Mouse (Mus musculus) A20 (cell line): ENCODE results near the gene 3110001I22Rik.

Source experiments
- DNase-seq: peaks from one replicate; pipeline ENCODE4 v3.0.0-alpha.2; 2011; ENCODE audit warnings: low read depth, low spot score

Gene 3110001I22Rik

DNA sequence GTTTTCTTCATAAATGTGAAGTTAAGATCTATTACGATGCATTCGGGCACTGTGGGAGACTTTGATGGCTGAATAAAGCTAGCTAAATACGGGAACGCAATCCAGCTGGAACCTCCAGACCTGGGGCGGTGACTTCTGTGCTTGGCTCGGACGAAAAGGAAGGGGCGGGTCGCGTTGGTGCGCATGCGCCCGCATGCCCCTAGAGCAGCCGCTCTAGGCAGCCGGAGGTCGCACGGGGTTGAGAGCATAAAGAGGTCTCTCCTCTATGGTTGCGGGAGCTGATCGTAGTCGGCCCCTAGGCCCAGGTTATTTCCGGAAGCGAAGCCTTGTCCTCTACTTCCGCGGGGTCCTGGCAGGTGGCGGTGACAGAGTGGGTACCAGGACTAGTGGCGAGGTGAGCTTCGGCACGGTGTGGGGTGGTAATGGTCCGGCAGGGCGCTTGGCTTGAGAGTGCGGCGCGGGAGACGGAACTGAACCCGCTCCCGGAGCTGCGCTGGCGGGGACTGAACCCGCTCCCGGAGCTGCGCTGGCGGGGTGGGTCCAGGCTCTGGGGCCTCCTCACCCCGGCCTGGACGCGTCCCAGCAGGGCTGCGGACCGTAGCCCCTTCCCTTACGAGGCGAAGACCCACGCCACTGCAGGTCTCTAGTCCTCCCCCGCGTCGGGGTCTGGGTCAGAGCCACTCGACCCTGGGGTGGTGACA is at the start of gene 3110001I22Rik, which contains the start of gene Bfar:
Gene 3110001I22Rik, plus strand, starts transcription at position 245 of the 701 bp plus-strand sequence.
Gene Bfar, plus strand, starts transcription at position 174 of the 701 bp plus-strand sequence.
- peak; percentile 97 for DNase-seq

DNA sequence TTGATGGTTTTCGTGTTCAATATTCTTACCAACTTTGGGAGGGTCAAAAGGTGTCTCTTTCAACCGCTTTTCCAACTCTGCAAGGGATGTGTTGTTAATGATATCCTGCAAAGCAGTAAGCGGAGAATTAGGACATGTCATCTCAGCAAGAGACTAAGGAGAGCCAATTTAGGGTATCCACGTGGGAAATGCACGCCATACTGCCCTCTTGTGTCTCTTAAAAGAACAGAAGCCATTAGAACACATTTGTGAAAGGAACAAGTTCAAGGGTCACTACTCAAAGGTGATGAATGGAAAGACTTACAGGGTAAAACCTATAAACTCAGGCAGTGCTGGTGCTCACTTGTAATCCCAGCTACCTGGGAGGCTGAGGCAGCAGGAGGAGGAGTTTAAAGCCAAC is 43.4 kb upstream of the 3110001I22Rik start:
- DNase-seq: peak; percentile 40

DNA sequence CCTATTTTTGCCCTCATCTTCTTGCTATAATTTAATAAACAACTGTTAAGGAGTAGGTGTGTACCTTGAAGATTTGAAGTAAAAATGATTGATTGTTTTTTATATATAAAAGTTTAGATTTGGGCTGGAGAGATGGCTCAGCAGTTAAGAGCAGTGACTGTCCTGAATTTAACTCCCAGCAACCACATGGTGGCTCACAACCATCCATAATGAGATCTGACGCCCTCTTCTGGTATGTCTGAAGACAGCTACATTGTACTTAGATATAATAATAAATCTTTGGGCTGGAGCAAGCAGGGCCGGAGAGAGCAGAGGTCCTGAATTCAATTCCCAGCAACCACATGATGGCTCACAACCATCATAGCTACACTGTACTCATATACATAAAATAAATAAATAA is 33.5 kb upstream of the 3110001I22Rik start:
- DNase-seq: peak; percentile 40

DNA sequence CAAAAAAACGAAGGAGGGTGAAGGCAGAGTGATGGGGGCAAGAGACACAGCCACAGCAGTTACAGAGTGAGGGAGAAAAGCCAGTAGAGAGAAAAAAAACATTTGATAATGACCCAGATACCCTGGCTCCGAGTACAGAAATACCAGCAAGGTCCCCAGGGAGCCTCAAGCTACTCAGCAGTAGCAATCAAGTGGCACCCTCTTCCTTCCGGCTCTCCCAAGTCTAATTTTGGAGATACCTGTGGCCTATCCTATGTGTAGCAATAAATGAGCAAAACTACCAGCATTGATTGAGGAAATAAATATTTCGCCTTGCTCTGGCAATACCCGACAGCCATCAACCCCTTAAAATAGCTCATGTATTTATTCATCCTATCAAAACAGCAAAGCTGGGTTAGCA is 32.2 kb upstream of the 3110001I22Rik start:
- peak; percentile 87 for DNase-seq

DNA sequence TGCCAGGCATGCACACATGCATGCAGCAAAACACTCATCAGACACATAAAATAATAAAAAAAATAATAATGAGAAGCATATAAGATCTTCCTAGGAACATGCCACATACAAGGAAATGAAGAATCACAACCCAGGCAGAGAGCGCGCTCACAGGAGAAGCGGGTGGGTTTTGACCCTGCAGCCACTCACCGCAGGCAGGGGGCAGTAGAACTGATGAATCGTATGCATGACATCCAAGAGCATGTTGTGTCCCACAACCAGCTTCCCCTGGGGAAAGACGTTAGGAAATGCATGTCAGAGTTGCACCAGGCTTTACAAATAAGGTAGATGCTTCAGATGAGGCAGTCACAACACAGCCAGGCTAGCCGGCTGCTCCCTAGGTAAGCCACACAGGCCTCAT is 31.7 kb upstream of the 3110001I22Rik start:
- peak; percentile 90 for DNase-seq

DNA sequence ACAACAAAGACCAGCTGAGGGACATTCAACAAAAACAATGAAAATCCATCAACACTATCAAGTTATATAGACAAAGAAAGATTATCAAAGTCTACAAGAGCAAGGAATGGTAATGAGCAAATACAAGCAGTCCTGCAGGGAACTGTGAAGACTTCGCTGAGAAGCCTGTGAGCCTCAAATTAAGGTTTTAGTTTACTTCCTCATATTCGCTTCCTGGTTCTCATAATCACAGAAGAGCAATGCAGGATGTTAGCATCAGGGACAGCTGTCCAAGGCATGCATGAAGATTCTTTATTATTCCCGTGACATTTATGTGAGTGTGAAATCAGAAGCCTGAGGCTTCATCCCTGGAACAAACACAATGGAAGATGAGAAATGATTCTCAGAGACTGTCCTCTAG is 27.3 kb upstream of the 3110001I22Rik start:
- peak; percentile 74 for DNase-seq

DNA sequence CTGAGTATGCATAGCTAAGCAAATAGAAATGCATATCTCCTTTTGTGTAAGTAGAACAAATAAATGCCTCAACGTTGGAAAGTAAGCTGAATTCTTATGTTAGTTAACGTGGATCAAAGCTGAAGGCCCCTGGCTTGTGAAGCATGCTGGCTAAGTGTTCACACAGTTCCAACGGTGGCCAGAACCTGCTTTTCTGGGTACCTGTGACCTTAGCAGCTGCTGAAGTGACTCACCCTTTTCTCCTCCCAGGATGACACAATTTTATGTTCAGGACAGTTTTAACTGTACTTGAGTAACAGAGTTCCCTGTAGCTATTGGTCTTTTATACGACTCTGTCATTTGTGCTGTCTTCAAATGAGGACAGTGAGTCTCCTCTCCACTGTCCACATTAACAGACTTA is 25.8 kb upstream of the 3110001I22Rik start:
- no peak for DNase-seq

DNA sequence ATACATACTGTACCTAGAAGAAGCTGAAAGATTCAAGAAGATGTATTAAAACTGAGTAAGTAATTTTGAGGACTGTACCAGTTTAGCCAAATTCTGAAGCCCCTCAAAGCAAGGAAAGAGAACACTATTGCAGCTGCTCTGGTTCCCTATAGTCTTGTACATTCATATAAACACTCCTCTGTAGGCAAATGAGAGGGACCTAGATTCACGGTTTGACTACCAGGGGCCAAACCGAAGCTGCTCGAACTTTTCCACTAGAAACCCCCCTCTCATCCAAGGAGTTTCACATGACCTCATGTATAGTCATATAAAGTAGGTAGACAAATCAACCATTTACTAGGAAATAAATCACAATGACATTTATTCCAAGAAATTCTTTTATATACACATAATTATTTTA is 12.8 kb upstream of the 3110001I22Rik start:
- DNase-seq: no peak

DNA sequence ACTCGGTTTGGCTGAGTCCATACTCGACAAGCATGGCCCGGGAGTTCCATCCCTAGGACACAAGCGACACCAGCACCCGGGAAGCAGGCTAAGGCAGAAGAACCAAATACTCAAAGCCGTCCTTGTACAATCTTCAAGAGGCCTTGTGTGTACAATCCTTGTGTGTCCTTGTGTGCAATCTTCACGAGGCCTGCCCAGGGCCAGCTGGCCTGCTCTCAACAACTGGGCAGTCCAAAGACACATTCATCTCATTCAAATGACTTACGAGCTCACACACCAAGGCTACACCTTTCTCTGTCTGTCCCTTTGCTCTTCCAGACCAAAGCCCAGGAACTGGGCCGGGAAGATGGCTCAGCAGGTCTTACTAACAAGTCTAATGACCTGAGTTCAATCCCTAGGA is 11.0 kb upstream of the 3110001I22Rik start:
- no peak for DNase-seq

DNA sequence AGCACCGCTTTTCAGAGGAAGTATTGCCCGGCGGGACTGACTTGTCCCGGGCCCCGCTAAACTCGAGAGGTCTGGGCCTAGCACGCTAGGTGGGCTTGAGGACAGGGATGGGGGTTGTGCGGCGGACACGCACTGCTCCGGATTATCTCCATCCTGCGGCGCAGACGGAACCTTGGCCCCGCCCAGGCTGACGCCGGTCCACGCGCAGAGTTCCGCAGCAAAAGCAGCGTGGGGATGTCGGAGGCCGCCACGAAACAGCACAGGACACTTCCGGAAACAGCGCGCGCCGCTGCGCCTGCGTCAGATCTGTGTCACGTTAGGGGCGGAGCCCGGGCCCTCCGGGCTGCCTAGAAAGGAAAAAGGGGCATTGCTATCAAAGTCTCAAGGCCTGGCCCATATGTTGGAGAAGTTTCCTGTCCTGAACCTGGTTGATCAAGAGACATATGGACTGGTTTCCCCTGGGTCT is 3.8 kb upstream of the 3110001I22Rik start, which contains the start of gene Parn:
Gene Parn, minus strand, starts transcription at position 293 of the 466 bp plus-strand sequence.
- peak; percentile 95 for DNase-seq

DNA sequence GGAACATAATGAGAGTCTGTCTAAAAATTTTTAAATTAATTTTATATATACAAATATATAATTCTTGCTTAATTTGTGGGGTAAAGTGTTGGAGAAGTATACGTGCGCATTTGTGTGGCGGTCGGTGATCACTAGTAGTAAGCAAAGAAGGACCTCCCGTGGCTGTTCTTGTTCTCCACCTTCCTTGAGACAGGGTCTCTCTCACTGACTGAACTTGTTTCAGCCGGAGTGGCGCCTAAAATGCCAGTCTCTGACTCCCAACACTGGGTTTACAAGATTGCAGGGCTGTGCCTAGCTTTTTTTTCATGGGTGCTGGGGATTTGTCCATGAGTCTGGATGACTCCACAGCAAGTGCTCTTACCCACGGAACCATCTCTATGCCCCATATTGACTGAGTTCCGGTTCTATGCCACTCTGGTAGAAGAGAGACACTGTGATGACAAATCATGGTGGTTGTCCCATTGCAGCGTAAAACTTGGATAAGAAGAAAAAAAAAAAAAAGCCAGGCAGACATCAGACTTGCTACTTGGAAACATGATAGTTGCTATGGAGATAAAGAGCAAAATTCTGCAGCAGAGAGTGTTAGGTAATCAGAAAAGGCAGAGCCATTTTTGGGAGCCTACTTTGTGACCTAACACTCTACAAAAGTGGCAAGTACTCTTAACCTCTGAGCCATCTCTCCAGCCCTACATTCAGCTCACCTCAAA is 3.2 kb upstream of the 3110001I22Rik start:
- DNase-seq: no peak

DNA sequence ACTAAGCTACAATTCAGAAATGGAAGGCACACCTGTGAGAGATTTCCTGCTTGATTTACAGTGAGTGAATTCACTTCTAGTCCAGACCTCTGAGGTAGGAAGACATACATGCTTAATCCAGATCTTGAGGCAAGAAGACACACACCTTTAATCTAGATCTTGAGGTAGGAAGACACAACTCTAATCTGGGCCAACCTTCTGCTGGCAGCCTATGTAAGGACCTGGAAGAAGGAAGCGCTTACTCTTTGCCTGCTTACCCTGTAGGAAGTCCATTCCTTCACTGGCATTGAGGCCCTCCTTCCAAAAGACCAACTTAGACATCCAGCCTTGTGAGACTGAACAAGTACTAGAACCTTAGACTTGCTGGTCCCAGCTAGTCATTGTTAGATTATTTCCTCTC is 2.4 kb upstream of the 3110001I22Rik start:
- no peak for DNase-seq

DNA sequence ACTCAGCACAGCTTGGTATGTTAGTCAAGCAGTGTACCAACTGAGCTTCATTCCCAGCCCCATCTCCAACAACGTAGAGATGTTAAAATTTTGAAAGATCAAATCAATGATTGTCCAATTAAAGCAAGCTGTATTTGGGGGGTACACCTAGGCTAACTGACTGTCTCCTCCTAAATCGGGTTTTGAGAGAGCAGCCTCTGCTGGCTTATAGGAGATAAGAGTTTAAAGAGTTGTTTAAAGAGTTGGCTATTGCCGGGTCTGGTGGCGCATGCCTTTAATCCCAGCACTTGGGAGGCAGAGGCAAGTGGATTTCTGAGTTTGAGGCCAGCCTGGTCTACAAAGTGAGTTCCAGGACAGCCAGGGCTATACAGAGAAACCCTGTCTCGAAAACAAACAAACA is 833 bp upstream of the 3110001I22Rik start:
- DNase-seq: peak; percentile 36

DNA sequence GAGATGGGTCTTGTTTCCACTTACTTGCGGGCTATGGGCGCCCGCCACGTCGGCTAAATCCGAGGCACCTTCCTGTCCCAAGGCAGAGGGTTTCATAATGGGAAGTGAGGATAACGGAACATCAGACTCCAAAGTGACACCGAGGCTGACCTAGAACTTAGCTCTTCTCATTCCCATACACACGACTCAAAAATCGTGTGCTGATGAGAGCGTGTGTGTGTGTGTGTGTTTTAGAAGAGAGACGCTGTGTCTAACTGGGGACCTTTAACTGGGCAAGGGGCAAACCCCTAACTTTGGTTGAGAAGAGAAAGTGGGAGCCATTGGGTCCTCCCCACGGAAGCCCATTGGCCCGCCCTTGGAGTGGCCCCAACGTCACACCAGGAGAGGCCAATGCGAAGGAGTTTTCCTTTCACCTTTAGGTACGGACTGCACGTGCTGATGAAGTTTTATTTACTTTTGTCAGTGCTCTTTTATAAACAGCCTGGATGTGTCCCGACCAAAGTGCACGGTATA is 713 bp downstream of the 3110001I22Rik start:
- DNase-seq: peak; percentile 85

DNA sequence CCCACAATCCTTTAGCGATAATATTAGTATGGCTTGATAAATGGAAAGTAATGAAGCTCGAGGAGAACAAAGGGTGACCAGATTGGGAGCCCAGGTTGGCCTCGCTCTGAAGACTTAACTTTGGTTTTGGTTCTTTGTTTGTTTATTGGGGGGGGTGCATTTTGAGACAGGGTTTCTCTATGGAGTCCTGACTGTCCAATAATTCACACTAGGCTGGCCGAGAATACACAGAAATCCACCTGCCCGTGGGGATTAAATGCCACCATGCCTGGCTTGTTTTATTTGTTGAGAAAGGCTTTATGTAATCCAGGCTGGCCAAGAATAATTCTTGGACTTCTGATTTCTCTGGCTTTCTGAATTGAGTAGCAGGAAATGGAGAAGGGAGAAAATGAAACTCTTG is 1.4 kb downstream of the 3110001I22Rik start:
- no peak for DNase-seq

DNA sequence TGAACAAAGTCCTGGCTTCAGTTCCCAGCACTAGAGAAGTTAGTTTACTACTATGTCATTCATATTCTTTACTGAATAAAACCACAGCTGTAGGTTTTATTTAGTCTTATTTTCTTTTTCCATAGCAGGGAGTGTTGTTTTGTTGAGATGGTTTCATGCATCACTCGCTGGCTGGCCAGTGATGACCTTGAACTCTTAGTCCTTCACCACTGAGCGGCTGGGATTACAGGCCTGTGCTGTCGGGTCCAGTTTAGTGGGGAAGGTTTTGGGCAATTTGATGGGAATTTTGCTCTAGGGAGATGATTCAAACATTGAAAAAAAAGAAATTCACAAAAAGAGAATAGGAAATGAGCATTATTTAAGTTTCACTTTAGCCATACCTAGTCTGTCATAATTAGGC is 2.8 kb downstream of the 3110001I22Rik start:
- DNase-seq: no peak

DNA sequence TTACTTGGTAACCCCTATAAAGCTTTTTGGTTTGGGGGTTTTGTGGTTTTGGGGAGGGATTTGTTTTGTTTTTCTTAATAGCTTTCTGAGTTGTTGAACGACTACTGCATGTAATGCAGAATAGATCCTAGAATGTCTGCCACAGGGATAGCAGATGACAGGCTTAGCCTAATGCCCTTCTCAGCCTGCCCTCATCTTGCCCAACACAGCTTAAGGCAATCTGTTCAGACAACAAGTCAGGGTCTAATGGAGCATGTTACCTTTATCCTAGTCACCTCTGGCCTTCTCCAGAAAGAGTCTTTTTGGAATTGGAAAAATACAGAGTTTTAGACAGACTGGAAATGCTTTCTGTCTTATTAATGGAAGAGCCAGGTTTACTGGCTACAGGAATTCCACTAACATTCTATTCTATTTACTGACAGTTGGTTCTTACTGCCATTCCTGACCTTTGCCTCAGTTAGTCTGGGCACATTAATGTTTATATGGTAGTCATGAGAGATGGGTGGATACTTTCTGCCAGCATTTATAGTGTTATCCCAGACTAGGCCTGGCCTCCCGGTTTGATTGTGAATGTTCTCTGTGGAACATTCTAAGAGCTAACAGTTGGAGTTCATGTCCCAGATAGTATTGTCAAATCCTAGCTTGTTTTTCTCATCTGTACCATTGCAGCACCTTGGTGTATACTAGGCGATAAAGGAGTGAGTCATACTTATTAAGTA is 7.0 kb downstream of the 3110001I22Rik start:
- DNase-seq: no peak

DNA sequence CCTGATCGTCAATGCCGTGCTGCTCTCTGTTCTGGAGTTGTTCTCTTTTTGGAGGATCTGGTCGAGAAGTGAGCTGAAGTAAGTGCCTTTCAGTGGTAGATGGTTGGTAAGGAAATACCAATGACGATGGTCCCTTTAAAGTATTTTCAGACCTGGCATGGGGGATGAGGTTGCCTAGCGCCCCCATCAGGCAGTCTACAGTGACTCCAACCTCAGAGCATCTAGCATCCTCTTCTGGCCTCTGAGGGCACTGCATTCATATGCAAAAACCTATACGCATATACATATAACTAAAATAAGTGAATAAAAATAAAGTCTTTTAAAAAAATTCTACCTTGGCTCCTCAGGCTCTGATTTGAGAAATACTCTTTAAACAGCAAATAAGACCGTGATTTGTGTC is 27.3 kb downstream of the 3110001I22Rik start:
- DNase-seq: peak; percentile 32

DNA sequence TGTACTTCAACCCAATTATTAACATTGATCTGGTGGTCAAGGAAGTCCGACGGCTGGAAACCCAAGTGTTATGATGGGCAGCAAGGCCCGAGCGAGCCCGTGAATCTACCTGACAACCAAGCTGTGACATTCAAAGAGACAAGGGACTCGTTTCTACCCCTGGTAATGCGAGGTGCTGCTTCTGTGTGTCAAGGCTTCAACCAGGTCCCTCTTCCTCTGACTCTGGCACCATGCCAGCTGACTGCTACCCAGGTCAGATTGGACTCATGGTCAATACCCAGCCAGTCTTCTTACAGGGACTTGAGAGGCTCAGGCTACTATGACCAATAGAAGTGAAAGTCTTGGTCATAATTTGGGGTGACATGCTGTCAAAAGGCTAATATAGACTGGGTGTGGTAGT is 30.5 kb downstream of the 3110001I22Rik start:
- DNase-seq: no peak

DNA sequence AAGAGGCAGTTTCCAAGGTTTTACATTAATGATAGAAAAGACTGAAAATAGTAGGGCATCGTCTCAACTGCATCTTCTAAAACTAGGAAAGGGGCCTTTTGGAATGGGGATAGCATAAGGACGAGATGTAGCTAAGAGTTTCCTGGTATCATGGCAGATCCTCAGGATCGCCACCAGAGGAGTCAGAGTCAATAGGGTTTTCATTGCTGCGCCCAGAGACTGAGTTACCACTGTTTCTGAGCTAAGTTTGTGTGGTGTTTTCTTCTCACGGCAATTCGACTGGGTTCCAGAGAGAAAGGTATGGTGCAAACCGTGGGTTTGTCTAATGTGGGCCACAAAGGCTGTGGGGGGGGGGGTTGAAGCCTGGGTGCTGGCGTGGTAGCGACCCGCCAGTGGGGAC is 32.9 kb downstream of the 3110001I22Rik start:
- no peak for DNase-seq

DNA sequence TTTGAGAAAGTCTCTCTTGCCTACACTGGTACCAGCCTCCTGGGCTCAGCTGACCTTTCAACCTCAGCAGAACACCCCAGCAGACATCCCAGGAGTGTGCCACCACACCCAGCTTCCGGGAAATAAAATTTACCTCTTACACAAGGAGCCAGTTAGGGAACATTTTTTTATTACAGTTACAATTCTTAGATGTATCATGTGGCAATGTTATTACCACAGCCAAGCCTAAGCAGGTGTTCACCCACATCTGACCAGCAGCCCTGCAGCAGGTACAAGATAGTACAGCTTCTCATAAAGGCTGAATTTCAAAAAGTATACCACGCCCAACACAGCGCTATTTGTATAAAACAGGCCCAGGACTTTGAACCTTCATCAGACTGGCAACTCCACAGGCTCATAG is 43.2 kb downstream of the 3110001I22Rik start:
- no peak for DNase-seq
